Mouse (Mus musculus) spleen, postnatal 10 days (tissue): ENCODE data around the gene Cul7.
A peak's percentile ranks its signal among the peaks of the same experiment; 100 is the strongest.

ENCODE experiments used
- DNase-seq, 2 experiments: peaks; one replicate each; pipeline ENCODE4 v3.0.0; 2021 to 2022; ENCODE audit warnings: low spot score in 2 of 2

Gene Cul7

DNA sequence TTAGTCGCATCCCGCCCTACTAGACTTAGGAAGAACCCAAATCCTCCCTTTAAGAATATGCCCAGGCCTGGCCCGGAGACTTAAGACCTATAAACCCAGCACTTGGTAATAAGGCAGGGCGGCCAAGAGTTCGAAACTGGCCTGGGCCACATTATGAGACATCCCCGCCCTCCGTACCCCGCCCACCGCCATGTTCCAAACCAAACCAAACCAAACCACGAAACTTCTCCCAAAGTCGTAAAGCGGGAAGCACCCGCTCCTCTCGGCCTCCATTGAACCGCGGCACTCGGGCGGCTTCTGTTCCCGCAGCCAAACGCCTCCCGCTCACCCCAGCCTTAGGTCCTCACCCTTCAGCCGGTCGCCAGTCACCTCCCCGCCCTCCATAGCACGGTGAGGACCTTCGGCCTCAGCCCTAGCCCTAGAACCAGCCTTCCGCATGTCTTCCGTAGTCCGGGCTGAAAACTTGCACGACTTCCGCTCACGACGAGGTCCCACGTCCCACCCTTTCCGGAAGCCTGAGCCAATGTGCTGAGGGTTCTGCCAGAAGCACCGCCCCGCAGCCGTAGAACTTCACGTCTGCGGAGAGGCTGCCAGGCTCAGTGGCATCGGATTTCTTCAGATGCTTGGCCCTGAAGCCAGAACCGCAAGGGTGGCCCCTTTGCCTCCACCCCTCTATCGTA is 23.9 kb downstream of the Cul7 start, which contains the start of gene Rrp36:
Rrp36 (minus strand) TSS at position 503 of the 680 bp plus-strand sequence.
- DNase-seq = peak; percentile 76 to 92

GRCm38 (mm10) chr17:46674530-46675283 is 24.6 kb downstream of the Cul7 start:
- DNase-seq = no peak

DNA sequence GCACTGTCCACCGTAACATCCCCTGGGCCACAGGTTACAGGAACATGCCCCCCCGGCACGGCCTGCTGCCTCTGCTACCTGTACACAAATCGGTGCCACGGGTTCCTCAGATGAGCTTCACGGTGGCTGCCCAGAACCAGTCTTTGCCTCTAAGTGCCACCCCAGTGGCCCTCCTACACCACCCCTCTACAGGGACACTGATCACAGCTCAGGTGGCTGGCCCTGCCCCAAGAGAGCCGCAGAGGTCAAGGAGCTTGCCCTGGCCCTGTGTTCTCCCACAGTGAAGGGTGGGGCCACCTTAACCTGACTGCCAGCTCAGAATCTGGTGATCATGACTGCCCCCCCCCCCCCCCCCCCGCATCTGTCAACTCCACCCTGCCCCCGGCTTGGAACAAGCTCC is 28.3 kb downstream of the Cul7 start, which contains the start of gene Mea1:
Mea1 (plus strand) TSS at position 378 of the 400 bp plus-strand sequence.
- DNase-seq = no peak

GRCm38 (mm10) chr17:46678911-46679310 is 28.8 kb downstream of the Cul7 start:
- no peak for DNase-seq

DNA sequence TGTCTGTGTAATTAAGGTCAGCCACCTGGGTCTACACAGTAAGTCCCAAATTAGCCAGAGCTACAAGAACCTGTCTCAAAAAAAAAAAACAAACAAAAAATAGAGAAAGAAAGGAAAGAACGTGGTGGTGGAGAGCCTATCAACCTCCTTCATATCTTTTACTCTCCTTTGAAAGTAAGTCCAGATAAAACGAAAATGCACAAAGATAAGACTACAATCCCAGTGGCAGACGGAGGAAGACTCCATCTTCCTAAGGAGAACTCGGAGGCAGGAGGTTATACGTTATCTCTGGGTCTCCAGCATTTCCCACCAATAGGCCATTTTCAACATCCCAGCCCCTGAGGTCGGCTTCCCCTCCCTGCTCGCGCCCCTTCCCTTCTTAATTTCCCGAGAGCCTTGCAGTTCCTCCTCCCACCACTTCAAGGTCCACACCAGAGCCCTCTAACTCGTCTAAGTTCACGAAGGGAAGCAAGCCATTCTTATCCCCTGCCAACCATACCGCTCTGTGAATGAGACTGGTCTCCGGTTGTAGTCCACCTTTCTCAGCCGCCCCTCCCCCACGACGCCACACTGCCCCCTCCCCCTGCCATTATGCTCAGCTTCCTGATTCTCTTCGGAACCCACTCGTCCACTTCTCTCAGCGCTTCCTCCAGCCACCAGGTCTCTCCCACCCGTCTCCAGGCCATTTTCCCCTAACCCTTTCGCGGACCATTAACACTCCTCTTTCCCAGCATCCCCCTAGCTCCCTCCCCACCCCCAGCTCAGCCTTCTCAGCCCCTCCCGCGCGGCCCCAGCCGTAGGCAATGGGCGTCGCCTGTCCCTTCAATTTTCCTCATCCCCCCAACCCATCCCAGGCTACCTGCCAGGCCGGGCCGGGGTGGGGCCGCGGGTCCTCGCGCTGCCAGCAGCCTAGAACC is 30.0 kb downstream of the Cul7 start:
- DNase-seq = peak; percentile 31 to 68

DNA sequence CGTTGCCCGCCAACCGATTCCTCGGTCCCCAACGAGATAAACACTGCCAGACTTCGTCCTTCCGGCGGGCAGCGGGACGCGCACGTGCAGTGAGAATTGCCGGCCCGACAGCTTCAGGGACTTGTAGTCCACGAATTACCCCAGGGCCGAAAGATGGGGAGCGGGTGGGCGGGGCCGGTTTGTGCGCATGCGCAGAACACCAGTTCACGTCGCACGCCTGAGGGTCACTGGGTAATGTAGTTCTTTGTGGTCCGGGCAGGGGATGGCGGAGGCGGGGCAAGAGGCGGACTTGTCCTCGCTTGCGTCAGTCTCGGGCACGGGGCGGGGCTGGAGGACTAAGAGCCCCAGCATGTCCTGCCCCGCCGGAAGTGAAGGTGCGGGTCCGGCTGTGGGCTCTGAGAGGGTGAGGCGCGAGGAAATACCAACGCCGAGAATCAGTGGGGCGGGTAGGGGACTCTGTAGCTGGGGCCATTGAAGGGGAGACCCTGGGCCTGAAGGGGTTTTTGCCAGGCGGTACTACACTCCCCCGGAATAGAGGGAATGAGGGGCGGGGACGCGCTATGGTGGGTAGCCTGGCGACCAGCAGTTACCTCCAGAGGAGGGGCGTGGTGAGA is 30.7 kb downstream of the Cul7 start, which contains the start of gene Klhdc3:
Klhdc3 (minus strand) TSS at position 155 of the 614 bp plus-strand sequence.
- peak; percentile 89 to 99 for DNase-seq

DNA sequence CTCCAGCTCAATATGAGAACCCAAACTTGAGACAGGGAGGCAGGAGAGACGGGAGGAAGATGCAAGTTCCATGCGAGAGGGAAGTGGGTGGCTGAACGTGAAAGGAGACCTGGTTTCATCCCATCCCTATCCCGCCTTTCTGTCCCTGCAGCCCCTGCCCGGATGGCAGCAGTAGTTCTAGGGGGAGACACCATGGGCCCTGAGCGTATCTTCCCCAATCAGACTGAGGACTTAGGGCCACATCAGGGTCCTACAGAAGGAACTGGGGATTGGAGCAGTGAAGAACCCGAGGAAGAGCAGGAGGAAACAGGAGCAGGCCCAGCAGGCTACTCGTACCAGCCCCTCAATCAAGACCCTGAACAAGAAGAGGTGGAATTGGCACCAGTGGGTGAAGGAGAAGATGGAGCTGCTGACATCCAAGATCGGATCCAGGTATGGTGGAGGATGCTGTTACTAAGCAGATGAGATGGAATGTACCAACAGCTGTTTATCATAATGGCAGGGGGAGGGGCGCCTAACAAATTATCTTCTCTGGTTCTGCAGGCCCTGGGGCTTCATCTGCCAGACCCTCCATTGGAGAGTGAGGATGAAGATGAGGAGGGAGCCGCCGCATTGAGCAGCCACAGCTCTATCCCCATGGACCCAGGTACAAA is 31.5 kb downstream of the Cul7 start:
- peak in 1 of 2 experiments; percentile 31 for DNase-seq

GRCm38 (mm10) chr17:46682654-46683389 is 32.7 kb downstream of the Cul7 start:
- DNase-seq = no peak

DNA sequence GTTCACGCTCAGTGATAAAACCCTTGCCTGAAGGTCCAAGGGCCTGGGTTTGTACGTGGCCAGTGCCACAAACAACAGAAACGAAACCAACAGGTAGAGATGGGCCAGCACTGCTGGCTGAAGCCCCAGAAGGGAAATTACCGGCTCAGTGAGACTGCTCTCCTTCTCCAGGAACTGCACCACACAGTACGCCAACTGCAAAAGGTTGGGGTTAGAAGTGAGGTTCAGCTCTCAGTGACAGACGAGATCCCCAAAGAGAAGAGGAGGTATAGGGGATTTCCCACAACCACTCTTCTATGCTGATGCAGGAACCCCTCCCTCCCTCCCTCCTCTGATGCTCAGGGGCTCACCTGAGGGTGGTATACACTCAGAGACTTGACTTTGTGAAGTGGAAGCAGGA is 35.8 kb downstream of the Cul7 start:
- no peak for DNase-seq

DNA sequence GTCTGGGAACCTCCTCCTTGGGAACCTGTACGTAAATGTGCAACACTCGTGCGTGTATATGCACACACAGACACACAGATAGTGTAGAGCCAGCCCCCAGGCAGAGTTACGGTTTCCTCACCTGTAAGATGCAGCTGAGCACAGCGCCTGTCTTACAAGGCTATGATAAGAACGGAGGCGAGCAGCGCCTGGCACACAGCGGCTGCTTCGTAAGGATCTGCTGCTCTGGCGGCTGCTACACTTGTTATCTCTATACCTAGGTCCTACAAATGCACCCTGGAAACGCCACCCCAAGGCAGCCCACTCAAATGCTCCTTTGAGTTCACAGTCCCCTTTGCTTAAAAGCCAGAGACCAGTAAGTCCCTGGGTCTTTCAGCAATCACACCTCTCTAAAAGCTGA is 40.5 kb downstream of the Cul7 start:
- peak in 1 of 2 experiments; percentile 12 for DNase-seq

DNA sequence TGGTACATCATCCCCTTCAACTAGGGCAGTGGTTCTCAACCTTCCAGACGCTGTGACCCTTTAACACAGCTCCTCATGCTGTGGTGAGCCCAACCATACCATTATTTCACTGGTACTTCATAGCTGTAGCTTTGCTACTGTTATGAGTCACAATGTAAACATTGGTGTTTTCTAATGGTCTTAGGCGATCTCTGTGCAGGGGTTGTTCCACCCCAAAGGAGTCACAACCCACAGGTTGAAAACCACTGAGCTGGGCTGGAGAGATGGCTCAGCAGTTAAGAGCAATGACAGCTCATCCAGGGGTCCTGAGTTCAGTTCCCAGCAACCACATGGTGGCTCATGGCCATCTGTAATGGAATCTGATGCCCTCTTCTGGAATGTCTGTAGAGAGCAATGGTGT is 41.3 kb downstream of the Cul7 start:
- DNase-seq = no peak

- no peak for DNase-seq
Observed at GRCm38 (mm10) chr17:46694517-46695063, 44.5 kb downstream of the Cul7 start.

- no peak for DNase-seq
Observed at GRCm38 (mm10) chr17:46698515-46698914, 48.4 kb downstream of the Cul7 start.

- no peak for DNase-seq
Observed at GRCm38 (mm10) chr17:46699245-46699644, 49.1 kb downstream of the Cul7 start.

GRCm38 (mm10) chr17:46699912-46700311 is 49.8 kb downstream of the Cul7 start:
- no peak for DNase-seq

DNA sequence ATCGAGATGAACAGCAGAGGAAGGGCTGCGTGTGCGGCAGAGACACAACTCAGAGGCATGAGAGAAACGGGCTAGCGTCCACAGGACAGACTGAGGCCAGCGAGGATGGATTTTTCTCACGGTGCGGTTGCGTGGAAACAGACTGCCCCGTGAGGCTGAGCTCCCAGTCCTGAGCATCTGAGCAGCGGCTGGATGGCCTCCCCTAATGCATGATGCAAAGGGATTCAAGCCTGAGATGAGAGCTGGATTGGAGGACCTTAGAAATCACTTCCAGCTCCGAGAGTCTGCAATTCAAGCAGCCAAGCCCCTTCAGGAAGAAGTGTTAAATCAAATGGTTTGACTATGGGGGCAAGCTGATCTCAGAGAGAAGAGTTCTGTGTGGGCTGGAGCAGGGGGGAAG is 51.4 kb downstream of the Cul7 start:
- no peak for DNase-seq

- no peak for DNase-seq
Observed at GRCm38 (mm10) chr17:46702100-46702499, 52.0 kb downstream of the Cul7 start.

GRCm38 (mm10) chr17:46702506-46702905 is 52.4 kb downstream of the Cul7 start:
- DNase-seq = no peak

DNA sequence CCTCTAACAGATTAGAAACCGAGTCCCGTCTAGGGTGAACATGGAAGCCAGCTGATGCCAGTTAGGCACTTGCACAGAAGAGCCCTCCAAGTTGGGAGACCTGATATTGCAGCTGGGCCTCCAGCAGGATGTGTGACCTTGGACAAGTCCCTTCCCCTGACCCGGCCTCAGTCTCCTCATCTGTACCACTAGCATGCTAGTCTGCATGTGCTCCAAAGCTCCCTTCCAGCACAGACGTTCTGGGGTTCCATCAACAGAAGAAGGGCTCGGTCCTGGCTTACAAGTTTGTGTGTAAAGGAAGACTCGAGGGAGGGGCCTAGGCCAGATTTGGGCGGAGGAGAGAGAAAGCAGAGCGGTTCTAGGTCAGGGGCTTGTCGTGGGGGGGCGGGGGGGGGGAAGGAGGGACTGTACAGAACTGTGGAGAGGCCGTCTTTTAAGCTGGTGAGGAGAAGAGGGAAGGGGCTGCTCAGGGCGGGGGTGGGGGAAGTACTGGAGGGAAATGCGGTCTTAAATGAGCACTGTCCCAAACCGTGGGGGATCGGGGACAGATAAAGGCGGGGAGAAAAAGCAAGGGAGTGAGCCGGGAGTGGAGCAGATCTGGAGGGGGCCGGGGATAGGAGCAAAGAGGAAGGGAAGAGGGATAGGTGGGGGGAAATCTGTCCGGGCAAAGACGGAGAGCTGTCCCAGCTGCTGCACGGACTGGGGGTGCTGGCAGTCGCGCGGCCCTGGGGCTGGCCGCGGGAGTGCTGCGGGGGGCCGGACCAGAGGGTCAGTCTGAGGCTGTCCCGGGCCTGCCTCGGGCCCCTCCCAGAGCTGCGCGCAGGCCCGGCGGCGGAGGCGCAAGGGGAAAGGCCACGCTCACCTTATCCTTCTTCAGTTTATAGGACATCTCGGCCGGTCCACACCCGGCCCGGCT is 54.1 kb downstream of the Cul7 start:
- peak in 1 of 2 experiments; percentile 42 for DNase-seq
